Mouse (Mus musculus) neural tube, embryonic 14.5 days (tissue): ENCODE measurements around the gene Cnot10. TPM values are rescaled to one million over a fixed set of nuclear protein-coding genes. Genes with fewer than 3 reads are reported as not detected.
A peak's percentile ranks its signal among the peaks of the same experiment; 100 is the strongest.

ENCODE experiments used
- ATAC-seq: fragments of 200-750 bp; cut with Nextera tagmentation; 2 replicates; pipeline ENCODE4 v1.8.0; 2017; ENCODE audit warnings: low read depth, mild to moderate bottlenecking, moderate TSS enrichment, moderate library complexity
- H3K27ac ChIP-seq: fragments of 300-500 bp; sonication (generic); 2 replicates; pipeline ENCODE4 v1.5.1; 2014; ENCODE audit warnings: low read depth, mild to moderate bottlenecking, control low read depth, low read length, moderate library complexity, mixed read lengths
- H3K27me3 ChIP-seq: fragments of 300-500 bp; sonication (generic); 2 replicates; pipeline ENCODE4 v1.6.1; 2014; ENCODE audit warnings: low read length; ENCODE audit not compliant: control insufficient read depth, insufficient read depth
- H3K36me3 ChIP-seq: fragments of 300-500 bp; sonication (generic); 2 replicates; pipeline ENCODE4 v1.6.1; 2014; ENCODE audit warnings: low read length, mixed read lengths; ENCODE audit not compliant: control insufficient read depth, insufficient read depth
- H3K4me1 ChIP-seq: fragments of 300-500 bp; sonication (generic); 2 replicates; pipeline ENCODE4 v1.6.1; 2014; ENCODE audit warnings: low read length; ENCODE audit not compliant: control insufficient read depth, insufficient read depth
- H3K4me2 ChIP-seq: fragments of 300-500 bp; sonication (generic); 2 replicates; pipeline ENCODE4 v1.6.1; 2014; ENCODE audit warnings: mild to moderate bottlenecking, low read depth, low read length, control low read depth
- H3K4me3 ChIP-seq: fragments of 300-500 bp; sonication (generic); 2 replicates; pipeline ENCODE4 v1.5.1; 2014; ENCODE audit warnings: low read depth, low read length, control low read depth, mixed read lengths
- H3K9ac ChIP-seq: fragments of 300-500 bp; sonication (generic); replicated peaks from 2 replicates; pipeline ENCODE4 v1.6.1; 2014; ENCODE audit warnings: low read depth, mild to moderate bottlenecking, control low read depth, low read length, mixed read lengths
- H3K9me3 ChIP-seq: fragments of 300-500 bp; sonication (generic); 2 replicates; pipeline ENCODE4 v1.6.1; 2016; ENCODE audit warnings: low read length; ENCODE audit not compliant: control insufficient read depth
- WGBS: fragments of 180-500 bp; shearing (Covaris S2); extraction: QIAGEN DNeasy Blood & Tissue Kit; methylation state at CpG from one replicate; pipeline ENCODE4 v1.1.7; 2014; 5-methylcytosine and 5-hydroxymethylcytosine counted together
- polyA plus RNA-seq: library from polyadenylated mRNA; unstranded; fragments of >200 nt; fragmentation: Nextera tagmentation; extraction: Ambion mirVana; gene quantifications from 2 replicates; pipeline ENCODE4 v1.2.1, GENCODE M21; 2014

The Cnot10 gene
- 54.6 and 56.7 TPM in 2 replicates for polyA plus RNA-seq

- Histone ChIP-seq H3K4me3 (peak within 1 kb of the TSS; percentile 91), H3K27ac (peak within 1 kb of the TSS; percentile 82), H3K9me3 (no peaks in the 10 kb centered on the region), H3K9ac (peak within 1 kb of the TSS; percentile 82), H3K27me3 (0 out of 2 replicates have a peak, but pooled peaks cover 4% of the 10 kb centered on the region), H3K36me3 (0 out of 2 replicates have a peak, but pooled peaks cover 6% of the 10 kb centered on the region), H3K4me1 (peaks cover 11% of the 10 kb centered on the region), H3K4me2 (peak within 1 kb of the TSS; percentile 95)
- peak; percentile 98 for ATAC-seq
- WGBS = 4% methylated on average over 51 of the region's 51 CpGs
Observed at GRCm38 (mm10) chr9:114639839-114640646, at the start of gene Cnot10. Gene Cnot10, minus strand, starts transcription at chr9:114640184.

GRCm38 (mm10) chr9:114688953-114689407, 49.0 kb upstream of the Cnot10 start:
- H3K27me3 ChIP-seq = no peaks in the 10 kb centered on the region
- H3K9me3 ChIP-seq = no peaks in the 10 kb centered on the region
- peak overlapping the region; percentile 96 for H3K9ac ChIP-seq
- under 1% methylated on average over 38 of the region's 50 CpGs for WGBS
- H3K4me2 ChIP-seq = peak overlapping the region; percentile 76
- peak; percentile 75 for ATAC-seq
- peaks cover 5% of the 10 kb centered on the region; the same call in 1 of the 2 replicates for H3K36me3 ChIP-seq
- peaks cover 22% of the 10 kb centered on the region for H3K4me1 ChIP-seq
- H3K4me3 ChIP-seq = peak overlapping the region; percentile 94
- peak overlapping the region; percentile 96 for H3K27ac ChIP-seq

- H3K4me1 ChIP-seq = peaks cover 22% of the 10 kb centered on the region
- peak within 1 kb of the TSS; percentile 96 for H3K9ac ChIP-seq
- peak; percentile 94 for ATAC-seq
- under 1% methylated on average over 50 of the region's 57 CpGs for WGBS
- H3K27me3 ChIP-seq = no peaks in the 10 kb centered on the region
- peaks cover 5% of the 10 kb centered on the region; the same call in 1 of the 2 replicates for H3K36me3 ChIP-seq
- H3K4me2 ChIP-seq = peak within 1 kb of the TSS; percentile 76
- peak within 1 kb of the TSS; percentile 94 for H3K4me3 ChIP-seq
- H3K9me3 ChIP-seq = no peaks in the 10 kb centered on the region
- H3K27ac ChIP-seq = peak within 1 kb of the TSS; percentile 96
Observed at GRCm38 (mm10) chr9:114688252-114688952, 48.4 kb upstream of the Cnot10 start, which contains the start of gene Dync1li1. Gene Dync1li1, plus strand, starts transcription at chr9:114688790.

DNA sequence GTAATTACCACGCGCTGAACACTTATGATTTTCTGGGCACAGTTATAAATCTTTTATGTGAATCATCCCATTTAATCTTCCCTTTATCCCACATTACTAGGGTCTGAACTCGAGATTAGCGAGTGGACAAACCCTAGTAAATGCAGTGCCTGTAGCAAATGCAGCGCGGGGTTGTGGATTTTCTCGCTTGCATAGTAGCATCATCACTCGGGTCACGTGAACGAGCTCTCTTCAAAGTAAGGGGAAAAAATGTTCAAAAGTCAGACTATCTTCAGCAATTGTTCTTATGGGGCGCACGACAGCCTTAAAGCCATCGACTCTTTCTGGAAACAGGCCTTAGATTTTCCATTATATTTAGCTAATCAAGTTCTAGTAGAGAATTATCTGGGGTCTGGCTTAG, 47.7 kb upstream of the Cnot10 start:
- Histone ChIP-seq H3K9ac (peak overlapping the region; percentile 96; the same call in 1 of the 2 replicates), H3K4me1 (peaks cover 22% of the 10 kb centered on the region), H3K9me3 (no peaks in the 10 kb centered on the region), H3K36me3 (peaks cover 5% of the 10 kb centered on the region; the same call in 1 of the 2 replicates), H3K27me3 (no peaks in the 10 kb centered on the region), H3K4me2 (peak overlapping the region; percentile 66), H3K27ac (peak overlapping the region; percentile 96; the same call in 1 of the 2 replicates), H3K4me3 (peak overlapping the region; percentile 94)
- 73% methylated on average over 13 of the region's 13 CpGs for WGBS
- no peak for ATAC-seq

GRCm38 (mm10) chr9:114686245-114686644, 46.3 kb upstream of the Cnot10 start:
- 94% methylated on average over 7 of the region's 7 CpGs for WGBS

GRCm38 (mm10) chr9:114682193-114682592, 42.2 kb upstream of the Cnot10 start:
- WGBS = 86% methylated on average over 4 of the region's 4 CpGs

More at GRCm38 (mm10) chr9:114686245-114686644, 46.3 kb upstream of the Cnot10 start:
- Histone ChIP-seq H3K36me3 (no peaks in the 10 kb centered on the region), H3K4me1 (peaks cover 22% of the 10 kb centered on the region), H3K27me3 (no peaks in the 10 kb centered on the region), H3K4me3 (no peak overlapping the region), H3K9me3 (no peaks in the 10 kb centered on the region), H3K4me2 (no peak overlapping the region), H3K27ac (no peak overlapping the region), H3K9ac (no peak overlapping the region)
- ATAC-seq = no peak

DNA sequence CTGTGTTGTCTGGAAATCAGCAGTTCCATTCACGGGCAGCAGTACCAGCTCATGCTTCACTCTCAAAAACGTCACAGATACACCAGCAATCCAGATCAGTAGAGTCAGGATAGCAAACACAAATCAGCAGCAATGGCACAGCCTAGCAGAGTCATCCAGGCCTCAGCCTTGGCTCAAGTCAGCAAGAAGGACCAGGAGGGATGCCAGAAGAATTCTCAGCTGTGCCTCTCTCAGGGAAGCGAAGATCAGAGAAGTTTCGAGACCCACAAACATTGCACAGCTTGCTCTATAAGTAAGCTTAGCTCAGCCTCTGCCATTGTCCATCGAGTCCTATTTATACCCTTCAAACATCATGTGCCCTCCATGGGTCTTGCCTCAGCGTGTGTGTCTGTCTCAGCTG, 40.5 kb upstream of the Cnot10 start:
- Histone ChIP-seq H3K4me1 (no peaks in the 10 kb centered on the region), H3K36me3 (no peaks in the 10 kb centered on the region), H3K4me3 (no peak overlapping the region), H3K27ac (no peak overlapping the region), H3K4me2 (no peak overlapping the region), H3K9ac (no peak overlapping the region), H3K9me3 (no peaks in the 10 kb centered on the region), H3K27me3 (no peaks in the 10 kb centered on the region)
- ATAC-seq = no peak
- WGBS = 89% methylated on average over 6 of the region's 6 CpGs

More at GRCm38 (mm10) chr9:114682193-114682592, 42.2 kb upstream of the Cnot10 start:
- no peak overlapping the region for H3K27ac ChIP-seq
- H3K27me3 ChIP-seq = no peaks in the 10 kb centered on the region
- no peaks in the 10 kb centered on the region for H3K4me1 ChIP-seq
- no peaks in the 10 kb centered on the region for H3K9me3 ChIP-seq
- no peak overlapping the region for H3K4me2 ChIP-seq
- H3K4me3 ChIP-seq = no peak overlapping the region
- no peak overlapping the region for H3K9ac ChIP-seq
- H3K36me3 ChIP-seq = no peaks in the 10 kb centered on the region
- no peak for ATAC-seq

- H3K4me3 ChIP-seq = no peak overlapping the region
- H3K27me3 ChIP-seq = no peaks in the 10 kb centered on the region
- no peaks in the 10 kb centered on the region for H3K4me1 ChIP-seq
- no peaks in the 10 kb centered on the region for H3K9me3 ChIP-seq
- ATAC-seq = no peak
- H3K9ac ChIP-seq = no peak overlapping the region
- H3K27ac ChIP-seq = no peak overlapping the region
- H3K4me2 ChIP-seq = no peak overlapping the region
- WGBS = 89% methylated on average over 5 of the region's 5 CpGs
- no peaks in the 10 kb centered on the region for H3K36me3 ChIP-seq
Observed at GRCm38 (mm10) chr9:114679944-114680343, 40.0 kb upstream of the Cnot10 start.
